Mouse (Mus musculus) hindbrain, embryonic 12.5 days (tissue): ENCODE data around the gene Olfr330. TPM values are rescaled to one million over a fixed set of nuclear protein-coding genes. Genes with fewer than 3 reads are reported as not detected.
"Not testable (repeated sequence)": the region's sequence is repeated elsewhere in the genome, so short reads cannot be mapped to it uniquely, and the experiment has no call there.

Source experiments
- ATAC-seq: fragments of 200-750 bp; cut with Nextera tagmentation; 2 replicates; pipeline ENCODE4 v1.8.0; 2017; ENCODE audit warnings: moderate TSS enrichment; ENCODE audit not compliant: low FRiP score
- H3K27ac ChIP-seq: fragments of 300-500 bp; sonication (generic); 2 replicates; pipeline ENCODE4 v1.5.1; 2016; ENCODE audit warnings: mild to moderate bottlenecking
- H3K27me3 ChIP-seq: fragments of 300-500 bp; sonication (generic); 2 replicates; pipeline ENCODE4 v1.6.1; 2016; ENCODE audit warnings: mild to moderate bottlenecking
- H3K36me3 ChIP-seq: fragments of 300-500 bp; sonication (generic); 2 replicates; pipeline ENCODE4 v1.6.1; 2016; ENCODE audit warnings: mild to moderate bottlenecking
- H3K4me1 ChIP-seq: fragments of 300-500 bp; sonication (generic); 2 replicates; pipeline ENCODE4 v1.6.1; 2016
- H3K4me2 ChIP-seq: fragments of 300-500 bp; sonication (generic); replicated peaks from 2 replicates; pipeline ENCODE4 v1.6.1; 2016; ENCODE audit warnings: mild to moderate bottlenecking
- H3K4me3 ChIP-seq: fragments of 300-500 bp; sonication (generic); 2 replicates; pipeline ENCODE4 v1.5.1; 2016; ENCODE audit warnings: mild to moderate bottlenecking
- H3K9ac ChIP-seq: fragments of 300-500 bp; sonication (generic); 2 replicates; pipeline ENCODE4 v1.6.1; 2016; ENCODE audit warnings: mild to moderate bottlenecking, moderate library complexity
- H3K9me3 ChIP-seq: fragments of 300-500 bp; sonication (generic); replicated peaks from 2 replicates; pipeline ENCODE4 v1.6.1; 2016; ENCODE audit warnings: mild to moderate bottlenecking
- WGBS: fragments of 180-500 bp; shearing (Covaris S2); methylation state at CpG from one replicate; pipeline ENCODE4 v1.1.7; 2016; 5-methylcytosine and 5-hydroxymethylcytosine counted together
- polyA plus RNA-seq: library from polyadenylated mRNA; unstranded; fragments of >200 nt; fragmentation: Nextera tagmentation; extraction: Ambion mirVana; gene quantifications from 2 replicates; pipeline ENCODE4 v1.2.1, GENCODE M21; 2016

Olfr330 gene
- polyA plus RNA-seq, result not detected in 2 replicates

- H3K4me3 ChIP-seq, H3K4me2 ChIP-seq, H3K27me3 ChIP-seq, H3K4me1 ChIP-seq, H3K9ac ChIP-seq, ATAC-seq, H3K27ac ChIP-seq, H3K36me3 ChIP-seq, H3K9me3 ChIP-seq: not testable (repeated sequence)
Observed at GRCm38 (mm10) chr11:58534736-58535135, at the start of gene Olfr330. Olfr330 (minus strand) TSS chr11:58534836.

- no peak overlapping the region for H3K4me2 ChIP-seq
- WGBS, result 86% methylated on average over 8 of the region's 8 CpGs
- H3K9ac ChIP-seq, result no peak overlapping the region
- no peak overlapping the region for H3K27ac ChIP-seq
- ATAC-seq, result no peak
- H3K9me3 ChIP-seq, result no peaks in the 10 kb centered on the region
- H3K4me3 ChIP-seq, result no peak overlapping the region
- no peaks in the 10 kb centered on the region for H3K27me3 ChIP-seq
- no peaks in the 10 kb centered on the region for H3K36me3 ChIP-seq
- no peaks in the 10 kb centered on the region for H3K4me1 ChIP-seq
Observed at GRCm38 (mm10) chr11:58578636-58579035, 44.0 kb upstream of the Olfr330 start.

DNA sequence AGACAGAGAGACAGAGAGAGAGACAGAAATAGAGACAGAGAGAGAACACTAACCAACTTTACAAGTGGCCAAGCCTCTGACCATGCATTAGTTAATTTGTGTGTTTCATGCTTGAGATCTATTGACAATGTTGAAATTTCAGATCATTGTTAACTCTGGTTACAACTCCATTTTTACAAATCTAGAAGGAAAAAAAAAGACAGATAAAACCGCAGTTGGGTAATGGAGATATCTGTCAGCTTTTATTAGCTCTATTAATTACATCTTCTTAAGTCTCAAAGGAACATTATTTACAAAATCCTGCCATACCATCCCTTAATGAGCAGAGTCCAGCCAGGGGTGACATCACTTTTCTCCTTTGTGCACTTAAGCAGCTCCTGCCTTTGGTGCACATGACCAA is 42.8 kb upstream of the Olfr330 start, which contains the start of gene Olfr325:
Gene Olfr325 (plus strand): TSS at position 301 of the 400 bp plus-strand sequence.
- Histone ChIP-seq H3K27me3 (no peaks in the 10 kb centered on the region), H3K36me3 (no peaks in the 10 kb centered on the region), H3K27ac (no peak within 1 kb of the TSS), H3K4me2 (no peak within 1 kb of the TSS), H3K4me1 (no peaks in the 10 kb centered on the region), H3K4me3 (no peak within 1 kb of the TSS), H3K9ac (no peak within 1 kb of the TSS), H3K9me3 (no peaks in the 10 kb centered on the region)
- no peak for ATAC-seq
- WGBS, result 97% methylated on average over 1 of the region's 1 CpGs

- ATAC-seq, result no peak
- H3K4me2 ChIP-seq, result no peak within 1 kb of the TSS
- 83% methylated on average over 5 of the region's 5 CpGs for WGBS
Observed at GRCm38 (mm10) chr11:58570405-58570804, 35.8 kb upstream of the Olfr330 start, which contains the start of gene Olfr224. Olfr224 (minus strand) TSS chr11:58570553.

DNA sequence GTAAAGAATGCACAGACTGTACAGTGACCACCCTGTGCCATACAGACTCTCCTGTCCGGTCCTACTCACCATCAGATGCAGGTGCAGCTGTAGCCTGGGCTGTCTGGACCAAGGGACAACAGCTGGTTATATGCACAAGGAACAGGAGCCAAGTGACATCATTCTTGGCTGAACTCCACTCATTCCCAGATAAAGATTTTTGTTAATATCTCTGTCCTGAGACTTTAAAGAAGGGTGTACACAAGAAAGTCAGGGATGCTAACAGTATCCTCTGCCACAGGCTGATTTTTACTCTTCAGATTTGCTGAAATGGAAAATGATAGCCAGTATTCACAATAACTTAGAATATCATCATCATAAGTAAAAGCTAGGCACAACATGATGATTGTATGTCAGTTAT is 20.9 kb upstream of the Olfr330 start, which contains the start of gene Olfr328:
Gene Olfr328 (minus strand): TSS at position 101 of the 400 bp plus-strand sequence.
- WGBS, result 87% methylated on average over 1 of the region's 1 CpGs
- H3K4me1 ChIP-seq, result no peaks in the 10 kb centered on the region
- no peak within 1 kb of the TSS for H3K4me3 ChIP-seq
- no peaks in the 10 kb centered on the region for H3K9me3 ChIP-seq
- no peak within 1 kb of the TSS for H3K4me2 ChIP-seq
- ATAC-seq, result no peak
- H3K9ac ChIP-seq, result no peak within 1 kb of the TSS
- H3K27ac ChIP-seq, result no peak within 1 kb of the TSS
- H3K27me3 ChIP-seq, result no peaks in the 10 kb centered on the region
- H3K36me3 ChIP-seq, result no peaks in the 10 kb centered on the region

More at GRCm38 (mm10) chr11:58570405-58570804, 35.8 kb upstream of the Olfr330 start, which contains the start of gene Olfr224:
- Histone ChIP-seq H3K4me1 (no peaks in the 10 kb centered on the region), H3K36me3 (no peaks in the 10 kb centered on the region), H3K9me3 (no peaks in the 10 kb centered on the region), H3K9ac (no peak within 1 kb of the TSS), H3K27ac (no peak within 1 kb of the TSS), H3K4me3 (no peak within 1 kb of the TSS), H3K27me3 (no peaks in the 10 kb centered on the region)

DNA sequence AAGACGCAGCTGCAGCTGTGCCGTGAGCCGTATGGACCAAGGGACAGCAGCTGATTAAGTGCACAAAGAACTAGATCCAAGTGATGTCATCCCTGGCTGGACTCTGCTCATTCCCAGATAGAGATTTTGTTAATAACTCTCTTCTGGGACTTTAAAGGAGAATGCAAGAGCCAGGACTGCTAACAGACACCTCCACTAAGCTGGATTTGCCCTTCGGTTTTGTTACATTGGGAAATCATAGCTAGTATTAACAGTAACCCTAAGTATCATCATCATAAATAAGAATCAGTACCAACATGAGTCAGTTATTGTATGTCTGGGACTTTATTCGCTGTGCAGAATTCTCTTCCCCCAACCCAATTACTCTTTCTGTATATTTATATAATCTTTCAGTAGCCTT is 11.7 kb upstream of the Olfr330 start, which contains the start of gene Olfr329-ps:
Gene Olfr329-ps (minus strand): TSS at position 101 of the 400 bp plus-strand sequence.
- H3K4me3 ChIP-seq, result no peak within 1 kb of the TSS
- H3K4me2 ChIP-seq, result no peak within 1 kb of the TSS
- H3K4me1 ChIP-seq, result no peaks in the 10 kb centered on the region
- no peak within 1 kb of the TSS for H3K27ac ChIP-seq
- H3K27me3 ChIP-seq, result no peaks in the 10 kb centered on the region
- ATAC-seq, result no peak
- H3K36me3 ChIP-seq, result no peaks in the 10 kb centered on the region
- H3K9ac ChIP-seq, result no peak within 1 kb of the TSS
- 83% methylated on average over 5 of the region's 5 CpGs for WGBS
- H3K9me3 ChIP-seq, result no peaks in the 10 kb centered on the region

GRCm38 (mm10) chr11:58519756-58520155 is 14.9 kb downstream of the Olfr330 start:
- not testable (repeated sequence) for ATAC-seq, H3K4me1 ChIP-seq, H3K9me3 ChIP-seq, H3K36me3 ChIP-seq, H3K27ac ChIP-seq, H3K9ac ChIP-seq, H3K4me2 ChIP-seq, H3K27me3 ChIP-seq, H3K4me3 ChIP-seq
- WGBS, result 88% methylated on average over 7 of the region's 9 CpGs

DNA sequence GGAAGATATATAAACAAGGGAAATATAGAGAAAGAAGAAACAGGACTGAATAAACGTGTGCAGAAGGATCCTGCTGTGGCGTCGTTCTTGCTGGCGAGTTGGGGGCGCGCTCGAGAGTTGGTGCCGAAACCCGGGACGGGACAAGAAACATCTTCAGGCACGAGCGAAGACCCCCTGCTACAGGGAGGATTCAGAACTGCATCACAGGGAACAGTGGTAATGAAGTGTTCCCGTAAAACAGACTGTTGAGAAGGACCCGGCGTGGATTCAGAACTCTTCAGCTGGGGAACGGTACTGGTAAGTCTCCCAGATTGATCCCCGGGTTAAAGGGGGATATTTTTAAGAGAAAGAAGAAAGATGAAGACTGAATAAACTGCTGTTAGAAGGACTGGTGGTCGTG is 15.7 kb downstream of the Olfr330 start:
- not testable (repeated sequence) for H3K4me3 ChIP-seq, H3K27ac ChIP-seq, H3K4me2 ChIP-seq, H3K9me3 ChIP-seq, H3K27me3 ChIP-seq, ATAC-seq, H3K4me1 ChIP-seq, H3K9ac ChIP-seq, H3K36me3 ChIP-seq
- WGBS, result 94% methylated on average over 18 of the region's 18 CpGs

DNA sequence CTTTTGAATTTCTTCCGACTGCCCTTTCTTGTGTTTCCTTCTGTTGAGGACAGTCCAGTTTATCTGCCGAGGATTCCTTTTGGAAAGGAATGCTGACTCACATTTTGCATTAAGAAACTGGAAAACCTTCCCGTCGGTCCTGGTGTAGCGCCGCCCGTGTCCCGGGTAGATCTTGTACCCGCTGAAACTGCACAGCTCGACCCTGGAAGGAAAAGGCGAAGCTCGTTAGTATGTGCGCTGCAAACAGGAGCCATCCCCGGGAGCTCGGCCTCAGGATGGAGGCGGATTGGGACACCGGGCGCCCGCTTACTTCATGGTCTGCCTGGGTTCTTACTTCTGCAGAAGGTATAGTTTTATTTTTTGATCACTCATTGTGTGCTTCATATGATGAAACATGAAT is 25.6 kb downstream of the Olfr330 start:
- not testable (repeated sequence) for H3K9ac ChIP-seq, H3K4me2 ChIP-seq, H3K4me3 ChIP-seq, H3K9me3 ChIP-seq, H3K27me3 ChIP-seq, H3K36me3 ChIP-seq, H3K4me1 ChIP-seq, H3K27ac ChIP-seq, ATAC-seq
- WGBS, result 86% methylated on average over 19 of the region's 19 CpGs

DNA sequence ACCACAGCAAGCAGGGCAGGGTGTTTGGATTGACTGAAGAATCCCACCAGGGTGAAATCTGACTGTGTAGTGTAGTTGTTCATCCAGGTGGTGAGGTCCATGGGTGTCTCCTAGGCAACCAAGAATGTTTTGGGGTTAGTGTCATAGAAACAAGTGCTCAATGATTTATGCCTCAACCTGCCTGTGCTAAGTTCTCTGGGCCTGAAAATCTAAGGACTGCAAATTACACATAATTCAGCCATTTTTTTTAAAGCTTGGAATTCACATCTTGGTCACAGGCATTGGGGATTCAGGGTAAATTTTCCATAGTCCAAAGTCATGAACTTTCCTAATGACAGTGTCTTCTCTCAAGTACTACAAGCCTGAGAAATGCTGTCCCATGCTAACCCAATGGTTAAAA is 32.2 kb downstream of the Olfr330 start, which contains the start of gene Olfr331:
Gene Olfr331 (minus strand): TSS at position 101 of the 400 bp plus-strand sequence.
- H3K9ac ChIP-seq, H3K27me3 ChIP-seq, H3K27ac ChIP-seq, H3K9me3 ChIP-seq, H3K36me3 ChIP-seq, H3K4me3 ChIP-seq, H3K4me1 ChIP-seq, ATAC-seq, H3K4me2 ChIP-seq: not testable (repeated sequence)

DNA sequence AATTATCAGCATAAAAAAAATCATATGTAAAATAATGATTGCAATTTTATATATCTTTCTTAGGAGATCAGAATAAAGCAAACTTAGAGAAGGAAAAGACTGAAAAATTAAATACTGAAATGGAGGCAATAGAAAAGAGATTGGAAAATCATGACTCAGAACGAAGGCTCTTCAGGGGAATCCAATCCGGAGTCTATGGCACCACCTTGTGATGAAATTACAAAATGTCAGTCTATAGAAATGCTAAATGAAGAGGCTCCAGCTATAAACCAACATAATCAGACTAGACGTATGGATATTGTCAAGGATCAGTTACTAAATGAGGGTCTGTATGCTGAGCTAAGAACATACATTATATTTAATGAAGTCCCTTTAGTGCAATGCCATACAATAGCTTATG is 35.3 kb downstream of the Olfr330 start:
- ATAC-seq, result no peak

GRCm38 (mm10) chr11:58498761-58499160 is 35.9 kb downstream of the Olfr330 start:
- WGBS, result 82% methylated on average over 9 of the region's 9 CpGs
- no peaks in the 10 kb centered on the region for H3K27me3 ChIP-seq
- H3K4me1 ChIP-seq, result no peaks in the 10 kb centered on the region
- H3K4me2 ChIP-seq, result no peak overlapping the region
- H3K36me3 ChIP-seq, result no peaks in the 10 kb centered on the region
- no peaks in the 10 kb centered on the region for H3K9me3 ChIP-seq
- H3K9ac ChIP-seq, result no peak overlapping the region
- H3K4me3 ChIP-seq, result no peak overlapping the region
- no peak for ATAC-seq
- H3K27ac ChIP-seq, result no peak overlapping the region

More for the DNA sequence above, 35.3 kb downstream of the Olfr330 start:
- H3K36me3 ChIP-seq, result no peaks in the 10 kb centered on the region
- H3K9me3 ChIP-seq, result no peaks in the 10 kb centered on the region
- no peak overlapping the region for H3K4me2 ChIP-seq
- 63% methylated on average over 3 of the region's 3 CpGs for WGBS
- H3K27ac ChIP-seq, result no peak overlapping the region
- H3K27me3 ChIP-seq, result no peaks in the 10 kb centered on the region
- H3K4me1 ChIP-seq, result no peaks in the 10 kb centered on the region
- H3K4me3 ChIP-seq, result no peak overlapping the region
- no peak overlapping the region for H3K9ac ChIP-seq

GRCm38 (mm10) chr11:58492455-58492854 is 42.2 kb downstream of the Olfr330 start, which contains the start of gene Olfr332:
Olfr332 (minus strand) TSS chr11:58492555.
- WGBS, result 89% methylated on average over 2 of the region's 2 CpGs
- H3K9me3 ChIP-seq, result no peaks in the 10 kb centered on the region
- no peak within 1 kb of the TSS for H3K4me2 ChIP-seq
- no peak within 1 kb of the TSS for H3K27ac ChIP-seq
- no peak within 1 kb of the TSS for H3K9ac ChIP-seq
- no peaks in the 10 kb centered on the region for H3K27me3 ChIP-seq
- H3K4me3 ChIP-seq, result no peak within 1 kb of the TSS
- no peaks in the 10 kb centered on the region for H3K4me1 ChIP-seq
- no peak for ATAC-seq
- no peaks in the 10 kb centered on the region for H3K36me3 ChIP-seq
